Mouse (Mus musculus) T-helper 1 cell (primary cell): ENCODE data around the gene Gm11232.

ENCODE experiments used
- in situ Hi-C: fragments of 300-600 bp; cut with MboI, MseI; formaldehyde crosslinking; loops from one replicate; pipeline ENCODE4 v1.15.1; 2025; ENCODE audit warnings: high pct_unique_total_duplicates

The Gm11232 gene

DNA sequence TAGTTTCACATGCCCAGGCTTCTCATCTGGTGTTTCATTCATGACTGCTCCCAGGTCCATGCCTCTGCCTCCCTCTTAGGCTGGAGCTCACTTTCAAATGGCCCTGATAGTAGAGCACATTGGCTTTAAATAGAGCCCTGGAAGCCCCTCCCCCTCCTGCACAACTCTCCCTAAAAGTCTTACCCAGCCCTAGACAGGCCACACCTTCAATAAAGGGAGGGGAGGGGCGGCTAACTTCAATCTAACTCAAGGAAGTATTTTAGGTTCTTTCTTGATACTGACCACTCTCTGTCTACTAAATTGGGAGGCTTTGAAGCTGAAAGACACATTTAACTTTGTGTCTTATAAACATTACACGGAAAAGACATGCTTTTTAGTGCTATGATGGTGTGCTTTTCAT is at the start of gene Gm11232:
TSS of gene Gm11232 (minus strand) at position 101 of the 400 bp plus-strand sequence.
- in situ Hi-C loops, result no loop called here

DNA sequence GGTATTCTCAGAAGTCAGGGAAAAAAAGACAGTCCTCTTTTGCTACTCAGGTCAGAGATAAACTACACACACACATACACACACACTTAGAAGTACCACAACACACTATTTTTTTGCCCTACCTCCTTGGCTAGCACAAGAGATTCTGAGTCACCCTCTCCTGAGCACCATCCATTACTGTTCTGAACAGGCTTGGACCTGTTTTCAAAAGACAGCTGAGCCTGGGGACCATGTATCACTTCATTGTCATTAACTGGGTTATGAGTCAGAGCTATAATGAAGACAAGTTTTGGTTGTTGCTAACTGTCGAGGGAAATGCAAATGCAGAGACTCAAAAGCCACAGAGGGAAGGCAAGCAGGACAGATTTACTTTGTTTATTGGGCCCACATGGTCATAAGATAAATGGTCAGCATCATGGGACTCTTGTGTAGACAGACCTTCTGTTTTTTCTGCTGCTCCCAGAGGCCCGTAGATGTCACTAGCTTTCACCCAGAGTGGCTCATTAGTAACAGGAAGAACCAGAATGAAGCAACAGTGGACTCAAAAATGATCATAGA is 48.3 kb upstream of the Gm11232 start:
- in situ Hi-C loops, result no loop called here

DNA sequence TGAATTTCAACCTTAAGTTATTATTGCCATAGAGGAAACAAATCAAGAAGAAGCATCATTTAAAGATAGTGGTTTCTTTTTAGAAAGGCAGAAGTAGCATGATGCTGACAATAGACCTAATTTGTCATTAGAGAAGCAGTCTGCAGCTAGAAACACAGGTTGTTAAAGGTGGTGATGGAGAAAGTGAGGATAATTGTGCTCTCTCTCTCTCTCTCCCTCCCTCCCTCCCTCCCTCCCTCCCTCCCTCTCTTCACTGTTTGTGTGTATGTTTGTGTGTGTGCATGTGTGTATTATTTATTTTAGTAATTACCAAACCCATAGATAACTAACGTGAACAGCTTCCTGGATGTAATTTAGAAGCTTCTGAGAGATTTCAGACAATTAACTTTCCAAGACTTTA is 7.8 kb upstream of the Gm11232 start:
- in situ Hi-C loops, result no loop called here

DNA sequence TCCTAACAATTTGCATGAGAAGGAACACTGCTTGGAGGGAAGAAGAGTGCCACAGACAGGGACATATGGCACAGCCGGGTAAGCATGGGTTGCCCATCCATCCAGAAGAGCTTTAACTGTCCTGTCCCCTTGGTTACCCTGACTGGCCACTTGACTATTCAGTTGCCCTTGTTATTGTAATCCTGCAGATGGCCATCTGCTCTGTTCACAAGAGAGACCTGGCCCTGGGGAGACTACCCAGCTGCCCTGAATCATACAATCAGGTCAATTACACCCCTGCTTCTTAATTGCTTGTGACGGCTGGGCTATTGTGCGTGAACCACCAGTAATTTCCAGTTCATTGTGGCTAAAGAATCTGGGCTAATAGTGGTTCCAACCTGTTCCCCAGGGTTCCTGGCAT is 7.3 kb upstream of the Gm11232 start:
- in situ Hi-C loops, result no loop called here

DNA sequence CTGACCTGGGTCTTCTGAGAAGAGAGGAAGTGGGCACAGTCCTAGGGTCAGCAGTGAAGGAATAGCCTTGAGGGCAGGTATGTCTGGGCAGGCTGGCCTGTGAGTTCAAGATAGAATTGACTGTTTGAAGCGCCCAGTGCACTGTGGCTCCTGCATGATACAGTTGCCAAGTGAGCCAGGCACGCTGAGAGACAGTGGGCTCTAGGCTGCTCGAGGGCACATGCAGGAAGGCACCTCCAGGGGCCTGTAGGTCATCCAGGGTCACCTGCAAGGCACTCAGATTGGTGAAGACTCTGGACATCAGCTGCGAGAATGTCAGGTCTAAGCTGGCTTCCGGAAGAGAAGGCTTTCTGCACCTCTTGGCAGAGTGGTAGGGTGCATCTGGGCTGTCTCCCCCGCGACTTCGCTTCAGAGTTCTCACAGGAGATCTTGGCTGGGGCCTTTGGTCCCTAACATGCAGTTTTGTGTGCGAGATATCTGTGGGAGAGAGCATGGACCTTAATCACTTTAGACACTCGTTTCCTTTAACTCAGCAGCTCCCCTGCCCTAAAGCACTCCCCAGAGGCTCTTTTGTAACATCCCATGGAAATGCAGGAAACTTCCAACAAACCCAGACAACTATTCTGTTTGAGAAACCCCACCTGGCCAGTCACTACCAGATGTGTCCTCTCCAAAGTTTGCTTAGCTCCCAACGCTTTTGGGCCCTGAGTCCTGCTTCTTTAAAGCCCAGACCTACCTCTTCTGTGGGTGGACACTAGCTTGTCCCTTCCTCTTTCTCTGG is 1.1 kb downstream of the Gm11232 start:
- in situ Hi-C loops, result no loop called here

DNA sequence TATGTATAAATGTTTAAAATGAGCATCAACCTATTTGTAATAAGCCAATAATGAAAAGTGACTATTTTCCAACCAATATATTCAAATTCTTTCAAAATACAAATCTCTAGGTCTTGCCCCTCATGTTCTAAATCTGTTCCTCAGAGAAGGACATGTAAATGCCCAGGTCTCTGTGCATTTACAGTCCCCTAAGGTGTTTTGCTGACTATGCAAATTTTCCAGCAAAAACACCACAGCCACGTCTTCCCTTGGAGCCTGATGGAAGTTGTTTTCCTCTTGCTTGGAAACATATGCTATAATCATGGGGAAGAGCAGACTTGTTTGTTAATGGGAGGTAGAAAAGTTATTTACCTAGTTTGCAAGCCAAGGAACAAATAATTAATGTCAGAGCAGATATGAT is 12.0 kb downstream of the Gm11232 start:
- in situ Hi-C loops, result no loop called here

DNA sequence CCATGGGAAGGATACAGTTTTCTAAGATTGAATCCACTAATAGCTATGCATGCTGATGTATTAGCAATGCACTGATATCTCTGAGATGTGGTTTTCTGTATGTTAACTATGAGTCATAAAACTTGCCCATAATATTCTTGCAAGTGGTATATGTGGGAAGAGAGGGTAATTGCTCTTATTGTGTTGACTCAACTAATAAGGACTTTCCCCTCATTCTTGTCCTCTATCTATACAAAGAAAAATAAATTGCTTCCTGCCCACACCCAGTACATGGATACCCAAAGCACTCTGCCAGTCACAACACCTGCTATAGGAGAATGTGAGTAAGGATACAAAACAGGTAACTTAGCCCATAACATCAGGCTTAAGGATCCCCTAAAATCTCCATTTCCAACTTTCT is 21.2 kb downstream of the Gm11232 start:
- in situ Hi-C loops, result no loop called here

DNA sequence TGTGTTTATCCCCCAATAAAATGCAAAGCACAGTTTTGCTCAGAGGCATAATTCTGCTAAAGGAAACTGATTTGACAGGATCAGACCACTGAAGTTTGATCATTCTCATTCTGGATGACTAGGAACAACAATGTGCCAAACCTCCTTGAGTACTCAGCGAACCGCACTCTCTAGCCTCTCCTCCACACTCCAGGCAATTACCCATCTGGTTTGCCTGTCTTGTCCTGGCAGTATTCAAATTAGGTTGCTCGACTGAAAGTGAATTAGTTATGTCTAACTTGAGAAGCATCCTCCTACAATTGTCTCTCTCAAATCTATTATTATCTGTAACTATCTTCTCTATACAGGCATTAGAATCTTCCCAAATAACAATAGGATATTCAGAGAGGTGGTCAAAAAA is 22.5 kb downstream of the Gm11232 start:
- in situ Hi-C loops, result no loop called here

DNA sequence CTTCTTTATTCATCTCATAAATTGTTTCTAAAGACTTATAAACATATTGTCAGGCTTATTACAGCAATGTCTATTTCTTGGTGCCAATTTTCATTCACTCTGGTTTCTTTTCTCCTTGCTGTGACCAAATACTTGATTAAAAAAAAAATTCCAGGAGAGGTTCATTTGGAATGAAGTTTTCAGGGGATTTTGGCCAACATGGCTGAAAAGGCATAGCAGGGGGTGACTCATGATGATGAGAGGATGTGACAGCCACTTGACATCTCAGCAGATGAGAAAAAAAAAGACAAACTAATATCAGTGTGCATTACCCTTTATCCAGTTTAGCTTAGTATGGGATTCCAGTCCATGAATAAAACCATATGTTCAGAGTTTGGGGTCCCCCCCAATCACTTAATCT is 28.4 kb downstream of the Gm11232 start:
- in situ Hi-C loops, result no loop called here

DNA sequence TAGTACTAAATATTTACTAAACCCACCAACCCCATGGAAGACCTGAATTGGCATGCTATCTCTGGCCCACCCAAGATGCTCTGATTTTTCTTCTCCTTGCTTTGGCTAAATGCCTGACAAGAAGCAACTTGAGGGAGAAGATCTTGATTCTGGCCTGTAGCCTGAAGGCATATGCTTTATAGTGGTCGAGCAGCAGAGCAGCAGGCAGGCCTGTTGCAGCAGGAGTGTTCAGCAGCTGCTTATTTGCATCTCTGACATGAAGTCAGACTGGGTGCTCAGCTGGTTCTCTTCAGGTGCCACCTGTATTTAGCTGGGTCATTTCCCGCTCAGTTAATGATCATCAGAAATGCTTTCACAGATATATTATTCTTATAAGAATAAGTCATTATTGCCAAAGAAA is 30.2 kb downstream of the Gm11232 start:
- in situ Hi-C loops, result no loop called here

DNA sequence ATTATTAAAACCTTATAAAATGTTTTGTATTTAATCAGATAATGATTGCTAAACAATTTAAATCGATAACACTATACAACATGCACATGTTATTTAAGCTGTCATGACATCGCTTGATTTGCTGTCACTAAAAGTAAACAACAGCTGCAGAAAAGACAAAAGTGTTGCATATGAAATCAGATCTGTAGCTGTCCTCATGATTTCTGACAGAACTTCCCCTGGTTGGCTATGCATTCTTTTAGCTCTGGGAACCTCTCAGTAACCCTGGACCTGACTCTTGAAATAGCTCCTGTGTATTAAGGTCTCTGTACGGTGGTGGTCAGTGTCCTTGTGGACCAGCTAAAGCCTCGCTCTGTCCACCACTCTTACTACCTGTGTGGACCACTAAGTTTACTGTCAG is 30.7 kb downstream of the Gm11232 start:
- in situ Hi-C loops, result no loop called here

DNA sequence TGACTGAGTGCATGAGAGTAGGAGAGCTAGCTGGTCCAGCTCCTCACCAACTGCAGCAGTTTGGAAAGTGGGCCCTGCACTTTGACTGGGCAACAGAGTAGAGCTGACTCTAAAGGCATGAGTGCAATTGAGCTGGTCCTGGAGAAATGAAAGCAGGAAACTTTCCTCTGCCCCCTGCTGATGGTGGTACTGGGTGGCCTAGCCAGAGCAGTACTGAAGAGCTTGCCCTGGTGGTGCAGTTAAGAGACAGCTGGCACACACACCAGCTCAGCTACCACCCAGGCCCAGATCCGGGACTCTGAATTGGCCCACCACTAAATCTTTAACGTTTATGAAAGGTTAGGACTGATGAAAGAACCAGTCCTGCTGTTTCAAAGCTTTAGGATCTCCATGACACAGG is 31.9 kb downstream of the Gm11232 start:
- in situ Hi-C loops, result no loop called here
